Mouse (Mus musculus): ENCODE results near the gene Nle1. TPM values are rescaled to one million over a fixed set of nuclear protein-coding genes. Genes with fewer than 3 reads are reported as not detected.

Nle1 gene
- polyA plus RNA-seq, 1 experiment from 2014 or later: 24.0 TPM

DNA sequence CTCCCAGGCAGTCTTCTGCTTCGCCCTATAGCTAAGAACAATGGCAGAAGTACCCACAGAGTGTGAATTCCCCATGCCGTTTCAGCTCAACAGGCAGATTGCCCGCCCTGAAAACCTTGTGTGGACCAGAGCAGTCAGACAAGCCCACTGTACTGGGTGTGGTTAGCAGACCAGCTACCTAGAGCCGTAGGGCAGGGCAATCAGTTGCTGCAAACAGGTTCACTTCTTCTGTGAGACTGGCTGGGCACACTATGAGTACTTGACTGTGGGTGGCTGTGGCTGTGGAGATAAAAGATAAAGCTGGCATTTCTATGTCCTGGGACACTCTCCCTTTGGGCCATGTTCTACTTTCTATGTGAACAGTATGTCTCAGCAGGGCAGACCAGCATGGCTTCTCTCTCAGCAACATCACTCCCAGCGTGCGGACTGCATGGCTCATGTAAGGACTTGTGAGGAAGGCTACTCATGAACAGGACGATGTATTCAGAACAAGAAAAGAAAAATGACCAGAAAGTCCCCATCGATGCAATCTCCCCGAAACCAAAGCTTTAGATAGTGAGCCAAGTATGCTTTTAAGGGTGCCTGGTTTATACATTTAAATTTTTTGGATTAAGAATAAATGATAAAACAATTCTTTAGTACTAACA is 52.8 kb downstream of the Nle1 start:
- ATAC-seq (replicated peaks; ENCODE audit: low FRiP score, low read depth) (no peak; the same call in 1 of the 2 replicates), DNase-seq (ENCODE audit: low spot score) (no peak)
- Histone ChIP-seq H3K9ac (ENCODE audit: low read depth, low read length) (no peak overlapping the region), H3K27ac (no peak overlapping the region), H3K4me1 (replicated peaks; ENCODE audit: insufficient read depth, low read length) (peaks cover 2% of the 10 kb centered on the region; the same call in 1 of the 2 replicates), H3K4me3 (replicated peaks; ENCODE audit: low read depth, low read length) (no peak overlapping the region), H3K9me3 (replicated peaks; ENCODE audit: low read length) (no peaks in the 10 kb centered on the region), H3K4me2 (ENCODE audit: low read length) (no peak overlapping the region), H3K36me3 (ENCODE audit: insufficient read depth, low read length) (no peaks in the 10 kb centered on the region), H3K27me3 (ENCODE audit: insufficient read depth, low read length) (no peaks in the 10 kb centered on the region)
- TF ChIP-seq CTCF (IDR thresholded peaks at IDR 0.05; ENCODE audit: low read depth): no peak
- WGBS: 77% methylated on average over 9 of the region's 9 CpGs

DNA sequence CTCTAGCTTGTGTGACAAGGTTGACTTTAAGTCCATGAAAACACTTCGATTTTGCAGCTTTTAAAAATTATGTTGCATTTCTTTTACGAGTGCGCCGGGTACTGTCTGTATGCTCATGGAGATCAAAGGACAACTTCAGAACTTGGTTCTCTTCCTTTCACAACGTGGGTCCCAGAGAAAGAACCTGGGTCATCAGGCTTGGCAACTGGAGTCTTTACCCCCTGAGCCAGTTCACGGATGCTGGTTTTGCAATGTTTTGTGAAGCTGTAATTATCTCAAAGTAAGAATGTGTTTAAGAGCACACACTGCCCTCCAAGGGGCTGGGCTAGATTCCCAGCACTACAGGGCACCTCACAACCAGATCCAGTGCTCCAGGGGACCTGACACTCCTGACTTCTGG is 54.1 kb downstream of the Nle1 start:
- Histone ChIP-seq H3K4me1 (replicated peaks; ENCODE audit: insufficient read depth, low read length) (peaks cover 9% of the 10 kb centered on the region; the same call in 1 of the 2 replicates), H3K27me3 (ENCODE audit: insufficient read depth, low read length) (no peaks in the 10 kb centered on the region), H3K36me3 (ENCODE audit: insufficient read depth, low read length) (no peaks in the 10 kb centered on the region), H3K9ac (ENCODE audit: low read depth, low read length) (no peak overlapping the region), H3K4me3 (replicated peaks; ENCODE audit: low read depth, low read length) (no peak overlapping the region), H3K4me2 (ENCODE audit: low read length) (no peak overlapping the region), H3K27ac (no peak overlapping the region), H3K9me3 (replicated peaks; ENCODE audit: low read length) (no peaks in the 10 kb centered on the region)
- no peak for TF ChIP-seq CTCF (IDR thresholded peaks at IDR 0.05; ENCODE audit: low read depth)
- DNase-seq (ENCODE audit: low spot score) (no peak), ATAC-seq (replicated peaks; ENCODE audit: low FRiP score, low read depth) (no peak)
- 81% methylated on average over 6 of the region's 6 CpGs for WGBS

DNA sequence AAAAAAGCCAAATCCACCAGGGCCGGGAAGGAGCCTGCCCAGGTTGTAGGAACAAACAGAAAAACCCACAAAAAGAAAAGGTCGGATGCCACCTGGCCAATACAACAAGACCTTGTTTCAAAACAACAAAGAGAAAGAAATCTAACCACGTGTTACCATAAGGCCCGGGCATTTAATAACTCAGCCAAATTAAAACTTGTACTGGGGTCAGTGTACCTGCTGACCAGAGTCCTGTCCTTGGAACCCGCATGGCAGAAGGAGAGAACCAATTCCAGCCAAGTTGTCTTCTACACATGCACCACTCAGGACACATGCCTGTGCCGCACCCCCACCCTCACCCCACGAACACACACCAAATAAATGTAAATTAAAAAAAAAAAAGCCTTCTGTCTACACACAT is 55.3 kb downstream of the Nle1 start:
- Histone ChIP-seq H3K4me3 (replicated peaks; ENCODE audit: low read depth, low read length) (no peak overlapping the region), H3K27ac (no peak overlapping the region), H3K9me3 (replicated peaks; ENCODE audit: low read length) (no peaks in the 10 kb centered on the region), H3K36me3 (ENCODE audit: insufficient read depth, low read length) (no peaks in the 10 kb centered on the region), H3K4me2 (ENCODE audit: low read length) (no peak overlapping the region), H3K9ac (ENCODE audit: low read depth, low read length) (no peak overlapping the region), H3K27me3 (ENCODE audit: insufficient read depth, low read length) (no peaks in the 10 kb centered on the region), H3K4me1 (replicated peaks; ENCODE audit: insufficient read depth, low read length) (peaks cover 9% of the 10 kb centered on the region; the same call in 1 of the 2 replicates)
- ATAC-seq (replicated peaks; ENCODE audit: low FRiP score, low read depth) (no peak), DNase-seq (ENCODE audit: low spot score) (no peak)
- no peak for TF ChIP-seq CTCF (IDR thresholded peaks at IDR 0.05; ENCODE audit: low read depth)
- WGBS: 85% methylated on average over 7 of the region's 7 CpGs

DNA sequence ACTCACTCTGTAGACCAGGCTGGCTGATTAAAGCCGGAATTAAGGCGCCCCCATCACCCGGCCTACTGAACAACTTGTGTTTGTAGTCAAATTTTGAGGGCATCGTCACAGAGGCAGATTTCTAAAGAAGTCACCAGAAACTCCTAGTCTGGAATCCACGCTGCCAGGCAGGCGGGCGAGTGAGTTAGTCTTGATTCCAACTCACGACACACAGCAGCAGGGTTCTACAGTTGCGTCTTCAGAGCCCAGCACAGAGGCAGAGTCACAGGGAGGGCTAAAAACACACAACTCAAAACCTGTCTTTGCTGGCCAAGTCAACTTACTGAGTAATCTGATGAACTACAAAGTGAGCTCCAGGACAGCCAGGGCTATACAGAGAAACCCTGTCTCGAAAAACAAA is 55.7 kb downstream of the Nle1 start:
- H3K27me3 ChIP-seq (ENCODE audit: insufficient read depth, low read length): no peaks in the 10 kb centered on the region
- peaks cover 14% of the 10 kb centered on the region; the same call in 1 of the 2 replicates for H3K4me1 ChIP-seq (replicated peaks; ENCODE audit: insufficient read depth, low read length)
- no peaks in the 10 kb centered on the region for H3K36me3 ChIP-seq (ENCODE audit: insufficient read depth, low read length)
- no peak overlapping the region for H3K4me3 ChIP-seq (replicated peaks; ENCODE audit: low read depth, low read length)
- no peak for TF ChIP-seq CTCF (IDR thresholded peaks at IDR 0.05; ENCODE audit: low read depth)
- no peak overlapping the region for H3K9ac ChIP-seq (ENCODE audit: low read depth, low read length)
- WGBS: 83% methylated on average over 10 of the region's 10 CpGs
- H3K9me3 ChIP-seq (replicated peaks; ENCODE audit: low read length): no peaks in the 10 kb centered on the region
- H3K27ac ChIP-seq: no peak overlapping the region
- ATAC-seq (replicated peaks; ENCODE audit: low FRiP score, low read depth): no peak
- no peak overlapping the region for H3K4me2 ChIP-seq (ENCODE audit: low read length)
- no peak for DNase-seq (ENCODE audit: low spot score)

DNA sequence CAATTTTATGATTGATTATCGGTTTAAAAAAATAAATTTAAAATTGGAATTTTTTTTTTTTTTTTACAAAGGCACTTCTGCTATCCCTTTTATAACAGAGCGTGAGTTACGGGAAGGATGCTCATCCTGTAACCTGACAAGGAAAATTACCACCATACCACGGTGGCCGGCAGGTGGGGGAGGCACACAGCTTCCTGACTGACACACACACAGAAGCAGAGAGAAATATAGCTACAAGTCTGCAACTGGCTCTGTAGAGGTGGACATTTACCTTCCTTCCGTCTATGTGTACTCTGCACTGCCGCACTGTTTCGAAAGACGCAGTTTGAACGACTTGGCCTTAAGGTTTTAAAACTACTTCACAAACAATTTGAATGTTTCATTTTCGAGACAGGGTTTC is 56.1 kb downstream of the Nle1 start:
- H3K4me3 ChIP-seq (replicated peaks; ENCODE audit: low read depth, low read length): no peak overlapping the region
- ATAC-seq (replicated peaks; ENCODE audit: low FRiP score, low read depth): no peak
- H3K27me3 ChIP-seq (ENCODE audit: insufficient read depth, low read length): no peaks in the 10 kb centered on the region
- no peak for TF ChIP-seq CTCF (IDR thresholded peaks at IDR 0.05; ENCODE audit: low read depth)
- no peak overlapping the region for H3K9ac ChIP-seq (ENCODE audit: low read depth, low read length)
- no peak overlapping the region for H3K4me2 ChIP-seq (ENCODE audit: low read length)
- DNase-seq (ENCODE audit: low spot score): no peak
- WGBS: 73% methylated on average over 11 of the region's 11 CpGs
- H3K9me3 ChIP-seq (replicated peaks; ENCODE audit: low read length): no peaks in the 10 kb centered on the region
- H3K4me1 ChIP-seq (replicated peaks; ENCODE audit: insufficient read depth, low read length): peaks cover 18% of the 10 kb centered on the region
- no peak overlapping the region for H3K27ac ChIP-seq
- H3K36me3 ChIP-seq (ENCODE audit: insufficient read depth, low read length): no peaks in the 10 kb centered on the region

Other genes with a start within 250 kb of the Nle1 start
- gene Cct6b, start 144.1 kb downstream of the Nle1 start, polyA plus RNA-seq (2015; fragmentation: Nextera tagmentation; extraction: Ambion mirVana): 0.42 and 0.46 TPM in 2 replicates
- 35.6 and 38.1 TPM in 2 replicates for gene Zfp830, start 144.1 kb downstream of the Nle1 start, polyA plus RNA-seq (2015; fragmentation: Nextera tagmentation; extraction: Ambion mirVana)
- 23.0 and 23.9 TPM in 2 replicates for gene Lig3, start 127.3 kb downstream of the Nle1 start, polyA plus RNA-seq (2015; fragmentation: Nextera tagmentation; extraction: Ambion mirVana)
- gene Rffl, start 37.2 kb downstream of the Nle1 start, polyA plus RNA-seq (2015; fragmentation: Nextera tagmentation; extraction: Ambion mirVana): 21.7 and 23.3 TPM in 2 replicates
- gene Rad51d, start 17.8 kb downstream of the Nle1 start, polyA plus RNA-seq (2015; fragmentation: Nextera tagmentation; extraction: Ambion mirVana): 10.6 and 11.7 TPM in 2 replicates
- gene Fndc8, start 16.3 kb downstream of the Nle1 start, polyA plus RNA-seq (2015; fragmentation: Nextera tagmentation; extraction: Ambion mirVana): 0.55 and 0.60 TPM in 2 replicates
- 6.1 and 7.1 TPM in 2 replicates for gene Unc45b, start 2.1 kb upstream of the Nle1 start, polyA plus RNA-seq (2015; fragmentation: Nextera tagmentation; extraction: Ambion mirVana)
- gene Slfn5, start 42.9 kb upstream of the Nle1 start, polyA plus RNA-seq (2015; fragmentation: Nextera tagmentation; extraction: Ambion mirVana): 19.5 and 21.1 TPM in 2 replicates
- gene Slfn9, start 83.4 kb upstream of the Nle1 start, polyA plus RNA-seq (2015; fragmentation: Nextera tagmentation; extraction: Ambion mirVana): 9.4 and 11.5 TPM in 2 replicates
- 0.33 and 0.36 TPM in 2 replicates for gene Slfn8, start 112.4 kb upstream of the Nle1 start, polyA plus RNA-seq (2015; fragmentation: Nextera tagmentation; extraction: Ambion mirVana)
- 12.7 and 16.3 TPM in 2 replicates for gene Slfn2, start 156.7 kb upstream of the Nle1 start, polyA plus RNA-seq (2015; fragmentation: Nextera tagmentation; extraction: Ambion mirVana)
- 0.66 and 0.91 TPM in 2 replicates for gene Slfn1, start 208.4 kb upstream of the Nle1 start, polyA plus RNA-seq (2015; fragmentation: Nextera tagmentation; extraction: Ambion mirVana)